Mouse (Mus musculus): ENCODE measurements around the gene Leprot. TPM values are rescaled to one million over a fixed set of nuclear protein-coding genes. Genes with fewer than 3 reads are reported as not detected.
A peak's percentile ranks its signal among the peaks of the same experiment; 100 is the strongest.

Leprot gene
- polyA plus RNA-seq (2015; fragmentation: Nextera tagmentation; extraction: Ambion mirVana): 75.6 and 77.5 TPM in 2 replicates

- Histone ChIP-seq H3K9me3 (replicated peaks) (no peaks in the 10 kb centered on the region), H3K4me2 (peak within 1 kb of the TSS; percentile 63), H3K27ac (replicated peaks) (peak within 1 kb of the TSS; percentile 97), H3K36me3 (no peaks in the 10 kb centered on the region), H3K4me3 (replicated peaks) (peak within 1 kb of the TSS; percentile 92), H3K27me3 (replicated peaks) (no peaks in the 10 kb centered on the region), H3K9ac (replicated peaks) (peak within 1 kb of the TSS; percentile 92), H3K4me1 (peaks cover 18% of the 10 kb centered on the region)
- ATAC-seq (ENCODE audit: low FRiP score): peak; percentile 97
- WGBS: under 1% methylated on average over 39 of the region's 39 CpGs
These were observed at the start of gene Leprot for GRCm38 (mm10) chr4:101647196-101647905. Gene Leprot (plus strand): TSS chr4:101647718.

- Histone ChIP-seq H3K27ac (replicated peaks) (no peak overlapping the region), H3K9me3 (replicated peaks) (no peaks in the 10 kb centered on the region), H3K4me1 (no peaks in the 10 kb centered on the region), H3K36me3 (peaks cover 22% of the 10 kb centered on the region; the same call in 1 of the 2 replicates), H3K9ac (replicated peaks) (no peak overlapping the region), H3K4me2 (no peak overlapping the region), H3K4me3 (replicated peaks) (no peak overlapping the region), H3K27me3 (replicated peaks) (no peaks in the 10 kb centered on the region)
- ATAC-seq (ENCODE audit: low FRiP score): no peak
These were observed 45.8 kb upstream of the Leprot start for GRCm38 (mm10) chr4:101601758-101602157.

- ATAC-seq (ENCODE audit: low FRiP score): no peak
- Histone ChIP-seq H3K4me1 (no peaks in the 10 kb centered on the region), H3K4me3 (replicated peaks) (no peak overlapping the region), H3K27ac (replicated peaks) (no peak overlapping the region), H3K9ac (replicated peaks) (no peak overlapping the region), H3K9me3 (replicated peaks) (no peaks in the 10 kb centered on the region), H3K4me2 (no peak overlapping the region), H3K27me3 (replicated peaks) (no peaks in the 10 kb centered on the region), H3K36me3 (peaks cover 19% of the 10 kb centered on the region; the same call in 1 of the 2 replicates)
- 74% methylated on average over 3 of the region's 3 CpGs for WGBS
These were observed 43.9 kb upstream of the Leprot start for GRCm38 (mm10) chr4:101603635-101604034.

- no peak for ATAC-seq (ENCODE audit: low FRiP score)
- Histone ChIP-seq H3K9me3 (replicated peaks) (no peaks in the 10 kb centered on the region), H3K27me3 (replicated peaks) (no peaks in the 10 kb centered on the region), H3K9ac (replicated peaks) (no peak overlapping the region), H3K27ac (replicated peaks) (no peak overlapping the region), H3K4me3 (replicated peaks) (no peak overlapping the region), H3K36me3 (peaks cover 74% of the 10 kb centered on the region), H3K4me1 (no peaks in the 10 kb centered on the region), H3K4me2 (no peak overlapping the region)
- WGBS: 88% methylated on average over 5 of the region's 5 CpGs
These were observed 31.0 kb upstream of the Leprot start for GRCm38 (mm10) chr4:101616520-101616919.

GRCm38 (mm10) chr4:101617742-101618141, 29.8 kb upstream of the Leprot start:
- Histone ChIP-seq H3K9ac (replicated peaks) (no peak overlapping the region), H3K4me3 (replicated peaks) (no peak overlapping the region), H3K4me1 (no peaks in the 10 kb centered on the region), H3K36me3 (peaks cover 81% of the 10 kb centered on the region), H3K4me2 (no peak overlapping the region), H3K27me3 (replicated peaks) (no peaks in the 10 kb centered on the region), H3K27ac (replicated peaks) (no peak overlapping the region), H3K9me3 (replicated peaks) (no peaks in the 10 kb centered on the region)
- no peak for ATAC-seq (ENCODE audit: low FRiP score)
- 70% methylated on average over 2 of the region's 2 CpGs for WGBS

GRCm38 (mm10) chr4:101620206-101620605, 27.3 kb upstream of the Leprot start:
- H3K4me2 ChIP-seq: no peak overlapping the region
- H3K36me3 ChIP-seq: peaks cover 73% of the 10 kb centered on the region
- 56% methylated on average over 2 of the region's 2 CpGs for WGBS
- no peak overlapping the region for H3K4me3 ChIP-seq (replicated peaks)
- H3K9ac ChIP-seq (replicated peaks): no peak overlapping the region
- no peak overlapping the region for H3K27ac ChIP-seq (replicated peaks)
- ATAC-seq (ENCODE audit: low FRiP score): no peak
- H3K9me3 ChIP-seq (replicated peaks): no peaks in the 10 kb centered on the region
- no peaks in the 10 kb centered on the region for H3K27me3 ChIP-seq (replicated peaks)
- no peaks in the 10 kb centered on the region for H3K4me1 ChIP-seq

GRCm38 (mm10) chr4:101621241-101621640, 26.3 kb upstream of the Leprot start:
- Histone ChIP-seq H3K27me3 (replicated peaks) (no peaks in the 10 kb centered on the region), H3K27ac (replicated peaks) (no peak overlapping the region), H3K4me3 (replicated peaks) (no peak overlapping the region), H3K36me3 (peaks cover 70% of the 10 kb centered on the region), H3K9ac (replicated peaks) (no peak overlapping the region), H3K4me1 (no peaks in the 10 kb centered on the region), H3K9me3 (replicated peaks) (no peaks in the 10 kb centered on the region), H3K4me2 (no peak overlapping the region)
- WGBS: 91% methylated on average over 5 of the region's 5 CpGs
- ATAC-seq (ENCODE audit: low FRiP score): no peak

GRCm38 (mm10) chr4:101625278-101625677, 22.2 kb upstream of the Leprot start:
- no peak overlapping the region for H3K27ac ChIP-seq (replicated peaks)
- 89% methylated on average over 5 of the region's 5 CpGs for WGBS
- H3K4me1 ChIP-seq: no peaks in the 10 kb centered on the region
- H3K9me3 ChIP-seq (replicated peaks): no peaks in the 10 kb centered on the region
- no peak overlapping the region for H3K9ac ChIP-seq (replicated peaks)
- no peaks in the 10 kb centered on the region for H3K27me3 ChIP-seq (replicated peaks)
- no peak for ATAC-seq (ENCODE audit: low FRiP score)
- H3K36me3 ChIP-seq: peaks cover 63% of the 10 kb centered on the region
- no peak overlapping the region for H3K4me2 ChIP-seq
- no peak overlapping the region for H3K4me3 ChIP-seq (replicated peaks)

- Histone ChIP-seq H3K36me3 (peaks cover 54% of the 10 kb centered on the region), H3K9me3 (replicated peaks) (no peaks in the 10 kb centered on the region), H3K4me1 (no peaks in the 10 kb centered on the region), H3K4me2 (no peak overlapping the region), H3K9ac (replicated peaks) (no peak overlapping the region), H3K27ac (replicated peaks) (no peak overlapping the region), H3K27me3 (replicated peaks) (no peaks in the 10 kb centered on the region), H3K4me3 (replicated peaks) (no peak overlapping the region)
- ATAC-seq (ENCODE audit: low FRiP score): no peak
- 59% methylated on average over 2 of the region's 2 CpGs for WGBS
These were observed 11.9 kb upstream of the Leprot start for GRCm38 (mm10) chr4:101635596-101635995.

GRCm38 (mm10) chr4:101637472-101637871, 10.0 kb upstream of the Leprot start:
- Histone ChIP-seq H3K9me3 (replicated peaks) (no peaks in the 10 kb centered on the region), H3K4me1 (no peaks in the 10 kb centered on the region), H3K9ac (replicated peaks) (no peak overlapping the region), H3K4me3 (replicated peaks) (no peak overlapping the region), H3K36me3 (peaks cover 56% of the 10 kb centered on the region), H3K27me3 (replicated peaks) (no peaks in the 10 kb centered on the region), H3K27ac (replicated peaks) (no peak overlapping the region), H3K4me2 (no peak overlapping the region)
- no peak for ATAC-seq (ENCODE audit: low FRiP score)
- WGBS: 95% methylated on average over 1 of the region's 1 CpGs

GRCm38 (mm10) chr4:101640631-101641030, 6.9 kb upstream of the Leprot start:
- Histone ChIP-seq H3K4me2 (no peak overlapping the region), H3K4me3 (replicated peaks) (no peak overlapping the region), H3K27me3 (replicated peaks) (no peaks in the 10 kb centered on the region), H3K36me3 (peaks cover 43% of the 10 kb centered on the region), H3K27ac (replicated peaks) (no peak overlapping the region), H3K4me1 (no peaks in the 10 kb centered on the region), H3K9ac (replicated peaks) (no peak overlapping the region), H3K9me3 (replicated peaks) (no peaks in the 10 kb centered on the region)
- WGBS: 80% methylated on average over 5 of the region's 5 CpGs
- no peak for ATAC-seq (ENCODE audit: low FRiP score)

GRCm38 (mm10) chr4:101642708-101643107, 4.8 kb upstream of the Leprot start:
- 84% methylated on average over 6 of the region's 6 CpGs for WGBS
- Histone ChIP-seq H3K9me3 (replicated peaks) (no peaks in the 10 kb centered on the region), H3K4me2 (no peak overlapping the region), H3K27me3 (replicated peaks) (no peaks in the 10 kb centered on the region), H3K36me3 (peaks cover 24% of the 10 kb centered on the region), H3K27ac (replicated peaks) (no peak overlapping the region), H3K4me1 (peaks cover 5% of the 10 kb centered on the region; the same call in 1 of the 2 replicates), H3K9ac (replicated peaks) (no peak overlapping the region), H3K4me3 (replicated peaks) (no peak overlapping the region)
- no peak for ATAC-seq (ENCODE audit: low FRiP score)
